ENCODE assay signal across 9 mouse cellular contexts in genomic region chrX:164245714-164246113, GRCm38 (mm10). TPM values are rescaled to one million over a fixed set of nuclear protein-coding genes. Genes with fewer than 3 reads are reported as not detected.
DNase-seq lines count a peak whose midpoint lies in the region; ATAC-seq and TF ChIP-seq lines count a peak whose summit lies in the region.
"Had no signal": no experiment of that assay in that cellular context is flagged by ENCODE, and none has a peak within 500 bp of the region (broad histone marks: within the 10 kb centered on the region; RNA-seq: fewer than 3 reads in every experiment).

No protein-coding gene starts in this region.

- H3K4me1 ChIP-seq in embryonic facial prominence, embryonic 10.5 days = peaks cover 3% of the 10 kb centered on the region; the same call in 1 of the 2 replicates
- no peaks in the 10 kb centered on the region for H3K4me1 ChIP-seq in hindbrain, embryonic 16.5 days (ENCODE audit: control insufficient read depth, insufficient read depth, low read depth, low read length)

- no peaks in the 10 kb centered on the region for H3K79me2 ChIP-seq in myocyte (ENCODE audit: control insufficient read depth, insufficient read depth)

- H3ac ChIP-seq in myocyte (ENCODE audit: control insufficient read depth, insufficient read length) = no peak overlapping the region

- ATAC-seq in hindbrain, embryonic 16.5 days = no peak
- no peak for ATAC-seq in megakaryocyte-erythroid progenitor cell, adult 5-6 weeks (replicated peaks; ENCODE audit: low FRiP score, low TSS enrichment, poor library complexity, severe bottlenecking)

- WGBS in embryonic facial prominence, embryonic 10.5 days = 22% methylated on average over 5 of the region's 5 CpGs
- WGBS in hindbrain, embryonic 16.5 days = 27% methylated on average over 5 of the region's 5 CpGs

- no peaks in the 10 kb centered on the region for H3K9me3 ChIP-seq in embryonic facial prominence, embryonic 10.5 days
- H3K9me3 ChIP-seq in hindbrain, embryonic 16.5 days (ENCODE audit: control insufficient read depth, low read length) = no peaks in the 10 kb centered on the region

- no peak overlapping the region for H3K9ac ChIP-seq in hindbrain, embryonic 16.5 days (ENCODE audit: low read depth, low read length)

- H3K27ac ChIP-seq in embryonic facial prominence, embryonic 10.5 days (replicated peaks) = 0 out of 2 replicates have a peak overlapping the region, but pooled peaks have one; percentile 30
- no peak overlapping the region for H3K27ac ChIP-seq in hindbrain, embryonic 16.5 days (ENCODE audit: low read depth, low read length)
- H3K27ac ChIP-seq: heart, adult 2 months had no signal

- no peak for TF ChIP-seq POLR2A in myocyte (IDR thresholded peaks at IDR 0.05; ENCODE audit: insufficient read length, low read depth)

- no peaks in the 10 kb centered on the region for H3K36me3 ChIP-seq in embryonic facial prominence, embryonic 10.5 days (replicated peaks)
- no peaks in the 10 kb centered on the region for H3K36me3 ChIP-seq in hindbrain, embryonic 16.5 days (ENCODE audit: control insufficient read depth, insufficient read depth, low read length)
- H3K36me3 ChIP-seq in myocyte (ENCODE audit: control insufficient read depth, insufficient read depth) = no peaks in the 10 kb centered on the region

- H3K4me2 ChIP-seq in hindbrain, embryonic 16.5 days (ENCODE audit: low read length) = peak overlapping the region; percentile 37
- peak overlapping the region; percentile 38 for H3K4me2 ChIP-seq in myocyte (ENCODE audit: low read depth)

- H3K4me3 ChIP-seq in embryonic facial prominence, embryonic 10.5 days = no peak overlapping the region
- H3K4me3 ChIP-seq in hindbrain, embryonic 16.5 days (ENCODE audit: low read length) = no peak overlapping the region
- no peak overlapping the region for H3K4me3 ChIP-seq in myocyte
- H3K4me3 ChIP-seq: heart, adult 2 months had no signal

- H3K27me3 ChIP-seq in embryonic facial prominence, embryonic 10.5 days (replicated peaks; ENCODE audit: low read depth, poor library complexity, severe bottlenecking) = peaks cover 61% of the 10 kb centered on the region
- H3K27me3 ChIP-seq in hindbrain, embryonic 16.5 days (replicated peaks; ENCODE audit: control insufficient read depth, insufficient read depth, low read length) = no peaks in the 10 kb centered on the region; the same call in 1 of the 2 replicates
- no peaks in the 10 kb centered on the region for H3K27me3 ChIP-seq in myocyte (ENCODE audit: control insufficient read depth, insufficient read depth, insufficient read length)

- DNase-seq in layer of hippocampus, adult 9-11 months = peak; percentile 8
- DNase-seq in layer of hippocampus, postnatal 10 days (ENCODE audit: low spot score in 2 of 2) = no peak
- peak; percentile 25 for DNase-seq in embryonic facial prominence, embryonic 10.5 days (ENCODE audit: low spot score)
- DNase-seq in cerebellum, adult 9-10 months = no peak
- no peak for DNase-seq in T-cell, adult 2 months (ENCODE audit: low spot score)

TF ChIP-seq in myocyte, 11 proteins besides CTCF, POLR2A, EP300 and RAD21:
- TF ChIP-seq TCF12 (IDR thresholded peaks at IDR 0.05; ENCODE audit: insufficient read depth, poor library complexity, severe bottlenecking) (no peak), CEBPB (IDR thresholded peaks at IDR 0.05; ENCODE audit: insufficient read depth, poor library complexity, severe bottlenecking) (peak; percentile 50; the same call in 1 of the 2 replicates)

RNA-seq across cellular contexts. Expression of gene Bmx, which starts 12.3 kb away (rescaled TPM):
- 1 to 10 TPM in 1 of 2 experiments, under 1 TPM in 1; 0.80 to 1.1 TPM for total RNA-seq in layer of hippocampus, postnatal 10 days (2021)
- polyA plus RNA-seq in embryonic facial prominence, embryonic 10.5 days (2016; fragmentation: Nextera tagmentation; extraction: Ambion mirVana) = 0.08 and 0.20 TPM in 2 replicates
- 0.41 and 0.69 TPM in 2 replicates for polyA plus RNA-seq in hindbrain, embryonic 16.5 days (2015; fragmentation: Nextera tagmentation; extraction: Ambion mirVana)
- polyA plus RNA-seq in myocyte (2012; fragmentation: generic; extraction: Trizol) = not detected
- total RNA-seq in megakaryocyte-erythroid progenitor cell, adult 5-6 weeks (2014; fragmentation: Nextera tagmentation) = not detected in 2 replicates
- total RNA-seq in megakaryocyte-erythroid progenitor cell, adult 5-6 weeks (2017) = 0.14 TPM in 1 of 2 replicates, not detected in the other

RNA-seq across cellular contexts. Expression of gene Pir, which starts 23.5 kb away (rescaled TPM):
- 1 to 10 TPM; 3.9 to 4.4 TPM for total RNA-seq in layer of hippocampus, postnatal 10 days (2021)
- 8.0 and 10.0 TPM in 2 replicates for polyA plus RNA-seq in embryonic facial prominence, embryonic 10.5 days (2016; fragmentation: Nextera tagmentation; extraction: Ambion mirVana)
- polyA plus RNA-seq in hindbrain, embryonic 16.5 days (2015; fragmentation: Nextera tagmentation; extraction: Ambion mirVana) = 4.6 and 5.7 TPM in 2 replicates
- 6.0 TPM for polyA plus RNA-seq in myocyte (2012; fragmentation: generic; extraction: Trizol)
- total RNA-seq in megakaryocyte-erythroid progenitor cell, adult 5-6 weeks (2014; fragmentation: Nextera tagmentation) = 1.5 TPM in 1 of 2 replicates, not detected in the other
- total RNA-seq in megakaryocyte-erythroid progenitor cell, adult 5-6 weeks (2017) = 2.6 TPM in 1 of 2 replicates, not detected in the other

Comparison
In these comparisons a context has a peak if more than half of its experiments do, and no peak if none do; other contexts are left out.
1. DNase-seq: peak in layer of hippocampus, adult 9-11 months (single experiment) and embryonic facial prominence, embryonic 10.5 days (single experiment); none in layer of hippocampus, postnatal 10 days (0 of 2), cerebellum, adult 9-10 months (single experiment) and T-cell, adult 2 months (single experiment).